Mouse (Mus musculus) embryonic facial prominence, embryonic 13.5 days (tissue): Measurements from ENCODE around the gene Vav2. TPM values are rescaled to one million over a fixed set of nuclear protein-coding genes. Genes with fewer than 3 reads are reported as not detected.

Source experiments
- ATAC-seq: fragments of 200-750 bp; cut with Nextera tagmentation; 2 replicates; pipeline ENCODE4 v1.8.0; 2017; ENCODE audit warnings: low read depth; ENCODE audit not compliant: insufficient number of reproducible peaks, insufficient read depth, low FRiP score, low TSS enrichment
- H3K27ac ChIP-seq: fragments of 300-500 bp; sonication (generic); 2 replicates; pipeline ENCODE4 v1.5.1; 2015; ENCODE audit warnings: moderate library complexity, mild to moderate bottlenecking, inconsistent platforms
- H3K27me3 ChIP-seq: fragments of 300-500 bp; sonication (generic); 2 replicates; pipeline ENCODE4 v1.6.1; 2015; ENCODE audit warnings: mild to moderate bottlenecking, inconsistent platforms
- H3K36me3 ChIP-seq: fragments of 300-500 bp; sonication (generic); 2 replicates; pipeline ENCODE4 v1.6.1; 2015; ENCODE audit warnings: mild to moderate bottlenecking, inconsistent platforms
- H3K4me1 ChIP-seq: fragments of 300-500 bp; sonication (generic); 2 replicates; pipeline ENCODE4 v1.6.1; 2015; ENCODE audit warnings: inconsistent platforms
- H3K4me2 ChIP-seq: fragments of 300-500 bp; sonication (generic); 2 replicates; pipeline ENCODE4 v1.6.1; 2015; ENCODE audit warnings: moderate library complexity, mild to moderate bottlenecking, inconsistent platforms
- H3K4me3 ChIP-seq: fragments of 300-500 bp; sonication (generic); 2 replicates; pipeline ENCODE4 v1.5.1; 2015; ENCODE audit warnings: mild to moderate bottlenecking, inconsistent platforms
- H3K9ac ChIP-seq: fragments of 300-500 bp; sonication (generic); 2 replicates; pipeline ENCODE4 v1.6.1; 2015; ENCODE audit warnings: mild to moderate bottlenecking, inconsistent platforms
- H3K9me3 ChIP-seq: fragments of 300-500 bp; sonication (generic); 2 replicates; pipeline ENCODE4 v1.6.1; 2016; ENCODE audit warnings: inconsistent platforms
- WGBS: fragments of 180-500 bp; shearing (Covaris S2); methylation state at CpG from one replicate; pipeline ENCODE4 v1.1.7; 2015; ENCODE audit warnings: mixed read lengths; 5-methylcytosine and 5-hydroxymethylcytosine counted together
- polyA plus RNA-seq: library from polyadenylated mRNA; unstranded; fragments of >200 nt; fragmentation: Nextera tagmentation; extraction: Ambion mirVana; gene quantifications from 2 replicates; pipeline ENCODE4 v1.2.1, GENCODE M21; 2015

Vav2 gene
- polyA plus RNA-seq, 1 experiment from 2014 or later, result 5.2 TPM

GRCm38 (mm10) chr2:27246712-27247486 lies 179.9 kb downstream of the Vav2 start:
- Histone ChIP-seq H3K27me3 (no peaks in the 10 kb centered on the region), H3K4me2 (peak overlapping the region; percentile 33), H3K4me1 (peaks cover 13% of the 10 kb centered on the region), H3K9me3 (no peaks in the 10 kb centered on the region), H3K36me3 (no peaks in the 10 kb centered on the region), H3K9ac (0 out of 2 replicates have a peak overlapping the region, but pooled peaks have one; percentile 27), H3K27ac (0 out of 2 replicates have a peak overlapping the region, but pooled peaks have one; percentile 28), H3K4me3 (no peak overlapping the region)
- peak; percentile 67 for ATAC-seq
- WGBS, result 42% methylated on average over 7 of the region's 7 CpGs

GRCm38 (mm10) chr2:27245947-27246346 lies 180.9 kb downstream of the Vav2 start:
- Histone ChIP-seq H3K4me2 (no peak overlapping the region), H3K9me3 (no peaks in the 10 kb centered on the region), H3K27ac (no peak overlapping the region), H3K36me3 (no peaks in the 10 kb centered on the region), H3K4me3 (no peak overlapping the region), H3K9ac (0 out of 2 replicates have a peak overlapping the region, but pooled peaks have one; percentile 27), H3K27me3 (no peaks in the 10 kb centered on the region), H3K4me1 (peaks cover 13% of the 10 kb centered on the region)
- ATAC-seq, result no peak
- 61% methylated on average over 7 of the region's 7 CpGs for WGBS

- Histone ChIP-seq H3K36me3 (no peaks in the 10 kb centered on the region), H3K9me3 (no peaks in the 10 kb centered on the region), H3K27me3 (no peaks in the 10 kb centered on the region), H3K4me3 (no peak overlapping the region), H3K27ac (no peak overlapping the region), H3K4me2 (no peak overlapping the region), H3K4me1 (peaks cover 4% of the 10 kb centered on the region; the same call in 1 of the 2 replicates), H3K9ac (no peak overlapping the region)
- no peak for ATAC-seq
- 22% methylated on average over 4 of the region's 4 CpGs for WGBS
Measured at GRCm38 (mm10) chr2:27237342-27237741, 189.5 kb downstream of the Vav2 start.

- Histone ChIP-seq H3K9ac (no peak overlapping the region), H3K27ac (no peak overlapping the region), H3K4me1 (peaks cover 7% of the 10 kb centered on the region; the same call in 1 of the 2 replicates), H3K27me3 (no peaks in the 10 kb centered on the region), H3K9me3 (no peaks in the 10 kb centered on the region), H3K4me2 (no peak overlapping the region), H3K4me3 (no peak overlapping the region), H3K36me3 (no peaks in the 10 kb centered on the region)
- WGBS, result 9% methylated on average over 3 of the region's 3 CpGs
- no peak for ATAC-seq
Measured at GRCm38 (mm10) chr2:27235729-27236128, 191.1 kb downstream of the Vav2 start.

- ATAC-seq, result no peak
- Histone ChIP-seq H3K27me3 (no peaks in the 10 kb centered on the region), H3K9me3 (no peaks in the 10 kb centered on the region), H3K36me3 (no peaks in the 10 kb centered on the region), H3K4me2 (no peak overlapping the region), H3K9ac (no peak overlapping the region), H3K4me3 (no peak overlapping the region), H3K4me1 (peaks cover 7% of the 10 kb centered on the region; the same call in 1 of the 2 replicates), H3K27ac (no peak overlapping the region)
- WGBS, result 29% methylated on average over 7 of the region's 7 CpGs
Measured at GRCm38 (mm10) chr2:27232376-27232775, 194.5 kb downstream of the Vav2 start.

GRCm38 (mm10) chr2:27229481-27230105 lies 197.2 kb downstream of the Vav2 start:
- Histone ChIP-seq H3K4me2 (no peak overlapping the region), H3K27me3 (no peaks in the 10 kb centered on the region), H3K9ac (no peak overlapping the region), H3K36me3 (no peaks in the 10 kb centered on the region), H3K4me3 (no peak overlapping the region), H3K4me1 (peaks cover 13% of the 10 kb centered on the region), H3K27ac (no peak overlapping the region), H3K9me3 (no peaks in the 10 kb centered on the region)
- no peak for ATAC-seq
- 94% methylated on average over 2 of the region's 2 CpGs for WGBS

GRCm38 (mm10) chr2:27228809-27229480 lies 197.9 kb downstream of the Vav2 start:
- no peak overlapping the region for H3K27ac ChIP-seq
- no peaks in the 10 kb centered on the region for H3K36me3 ChIP-seq
- no peaks in the 10 kb centered on the region for H3K27me3 ChIP-seq
- WGBS, result 75% methylated on average over 5 of the region's 5 CpGs
- ATAC-seq, result no peak
- H3K9ac ChIP-seq, result no peak overlapping the region
- no peak overlapping the region for H3K4me3 ChIP-seq
- H3K4me1 ChIP-seq, result peaks cover 13% of the 10 kb centered on the region
- H3K4me2 ChIP-seq, result no peak overlapping the region
- H3K9me3 ChIP-seq, result no peaks in the 10 kb centered on the region

GRCm38 (mm10) chr2:27226572-27226971 lies 200.3 kb downstream of the Vav2 start:
- Histone ChIP-seq H3K9ac (no peak overlapping the region), H3K27ac (no peak overlapping the region), H3K4me2 (no peak overlapping the region), H3K9me3 (no peaks in the 10 kb centered on the region), H3K4me3 (no peak overlapping the region), H3K4me1 (peaks cover 6% of the 10 kb centered on the region), H3K36me3 (no peaks in the 10 kb centered on the region), H3K27me3 (no peaks in the 10 kb centered on the region)
- 62% methylated on average over 7 of the region's 7 CpGs for WGBS
- ATAC-seq, result no peak

- no peak for ATAC-seq
- Histone ChIP-seq H3K36me3 (no peaks in the 10 kb centered on the region), H3K4me1 (peaks cover 8% of the 10 kb centered on the region), H3K4me3 (no peak overlapping the region), H3K4me2 (no peak overlapping the region), H3K27me3 (no peaks in the 10 kb centered on the region), H3K27ac (no peak overlapping the region), H3K9ac (no peak overlapping the region), H3K9me3 (no peaks in the 10 kb centered on the region)
- WGBS, result 84% methylated on average over 7 of the region's 7 CpGs
Measured at GRCm38 (mm10) chr2:27223012-27223421, 203.8 kb downstream of the Vav2 start.

GRCm38 (mm10) chr2:27218569-27218968 lies 208.3 kb downstream of the Vav2 start:
- Histone ChIP-seq H3K4me3 (no peak overlapping the region), H3K4me2 (no peak overlapping the region), H3K9me3 (no peaks in the 10 kb centered on the region), H3K9ac (no peak overlapping the region), H3K27me3 (no peaks in the 10 kb centered on the region), H3K4me1 (peaks cover 2% of the 10 kb centered on the region; the same call in 1 of the 2 replicates), H3K27ac (no peak overlapping the region), H3K36me3 (no peaks in the 10 kb centered on the region)
- 0 out of 2 replicates have a peak, but pooled peaks have one; percentile 48 for ATAC-seq
- 73% methylated on average over 8 of the region's 8 CpGs for WGBS

- Histone ChIP-seq H3K9ac (no peak overlapping the region), H3K27ac (no peak overlapping the region), H3K27me3 (no peaks in the 10 kb centered on the region), H3K9me3 (no peaks in the 10 kb centered on the region), H3K4me1 (peaks cover 2% of the 10 kb centered on the region; the same call in 1 of the 2 replicates), H3K36me3 (no peaks in the 10 kb centered on the region), H3K4me2 (no peak overlapping the region), H3K4me3 (no peak overlapping the region)
- 66% methylated on average over 2 of the region's 2 CpGs for WGBS
- no peak for ATAC-seq
Measured at GRCm38 (mm10) chr2:27218121-27218544, 208.7 kb downstream of the Vav2 start.
